Mouse (Mus musculus) MEL (cell line): ENCODE measurements around the gene Tmem151b. TPM values are rescaled to one million over a fixed set of nuclear protein-coding genes. Genes with fewer than 3 reads are reported as not detected.

Experiments used
- DNase-seq: peaks from one replicate; pipeline ENCODE4 v3.0.0; 2011; ENCODE audit warnings: low read depth, low spot score
- H3K27ac ChIP-seq: 2 replicates; pipeline ENCODE4 v1.5.1; 2012; ENCODE audit warnings: low read depth, mild to moderate bottlenecking, control low read depth, low read length, moderate library complexity; ENCODE audit not compliant: control insufficient read depth
- H3K27me3 ChIP-seq, 2 experiments: fragments of 150-350 bp in 1 of 2; sonication (generic) in 1 of 2; 2 replicates each; pipeline ENCODE4 v1.6.1; 2012; ENCODE audit warnings: low read length in 2 of 2, mild to moderate bottlenecking in 2 of 2, improper control_type of control experiment in 1 of 2, moderate library complexity in 1 of 2; ENCODE audit not compliant: insufficient read depth in 2 of 2, control insufficient read depth in 1 of 2
- H3K36me3 ChIP-seq, 2 experiments: 2 replicates each; pipeline ENCODE4 v1.6.1; 2012 to 2014; ENCODE audit warnings: low read length in 2 of 2, improper control_type of control experiment in 1 of 2, inconsistent platforms in 1 of 2, mild to moderate bottlenecking in 1 of 2; ENCODE audit not compliant: insufficient read depth in 2 of 2, control insufficient read depth in 1 of 2
- H3K4me1 ChIP-seq, 2 experiments: fragments of 150-350 bp in 1 of 2; sonication (generic) in 1 of 2; 2 replicates each; pipeline ENCODE4 v1.6.1; 2012; ENCODE audit warnings: low read length in 2 of 2, improper control_type of control experiment in 1 of 2, mild to moderate bottlenecking in 1 of 2; ENCODE audit not compliant: insufficient read depth in 2 of 2, control insufficient read depth in 1 of 2
- H3K4me3 ChIP-seq, 2 experiments: fragments of 150-350 bp in 1 of 2; sonication (generic) in 1 of 2; 2 replicates each; pipeline ENCODE4 v1.5.1; 2012; ENCODE audit warnings: low read depth in 2 of 2, low read length in 2 of 2, mild to moderate bottlenecking in 2 of 2, moderate library complexity in 2 of 2, control low read depth in 1 of 2, improper control_type of control experiment in 1 of 2; ENCODE audit not compliant: control insufficient read depth in 1 of 2, insufficient read depth in 1 of 2
- H3K79me2 ChIP-seq: 2 replicates; pipeline ENCODE4 v1.6.1; 2012; ENCODE audit warnings: mild to moderate bottlenecking, low read length, moderate library complexity; ENCODE audit not compliant: control insufficient read depth, poor library complexity, insufficient read depth
- H3K9ac ChIP-seq: 2 replicates; pipeline ENCODE4 v1.6.1; 2012; ENCODE audit warnings: low read depth, mild to moderate bottlenecking, control low read depth, low read length, moderate library complexity; ENCODE audit not compliant: control insufficient read depth, poor library complexity, severe bottlenecking
- H3K9me3 ChIP-seq: fragments of 150-350 bp; sonication (generic); replicated peaks from 2 replicates; pipeline ENCODE4 v1.6.1; 2012; ENCODE audit warnings: mild to moderate bottlenecking, low read length, improper control_type of control experiment, moderate library complexity; ENCODE audit not compliant: insufficient read depth
- BHLHE40 ChIP-seq: IDR thresholded peaks from 2 replicates; pipeline ENCODE4 v1.6.1; 2012; ENCODE audit warnings: low read depth, mild to moderate bottlenecking, inconsistent platforms, low read length, improper control_type of control experiment, borderline replicate concordance
- CHD1 ChIP-seq: IDR thresholded peaks from 2 replicates; pipeline ENCODE4 v1.6.1; 2012; ENCODE audit warnings: low read depth, mild to moderate bottlenecking, inconsistent platforms, low read length, improper control_type of control experiment
- CTCF ChIP-seq, 3 experiments: IDR thresholded peaks in 2 of 3; conservative IDR thresholded peaks in 1 of 3; 2 replicates each; pipeline ENCODE4 v1.5.1; 2011 to 2012; ENCODE audit warnings: low read length in 3 of 3, low read depth in 2 of 3, mild to moderate bottlenecking in 2 of 3, improper control_type of control experiment in 1 of 3, inconsistent platforms in 1 of 3, mixed read lengths in 1 of 3, moderate library complexity in 1 of 3; ENCODE audit not compliant: control insufficient read depth in 1 of 3, insufficient read depth in 1 of 3, poor library complexity in 1 of 3, severe bottlenecking in 1 of 3
- ELF1 ChIP-seq: IDR thresholded peaks from 2 replicates; pipeline ENCODE4 v1.6.1; 2014; ENCODE audit warnings: low read depth, mild to moderate bottlenecking, inconsistent platforms, low read length, improper control_type of control experiment, moderate library complexity
- EP300 ChIP-seq, 2 experiments: IDR thresholded peaks; 2 replicates each; pipeline ENCODE4 v1.6.1; 2011; ENCODE audit warnings: improper control_type of control experiment in 2 of 2, low read length in 2 of 2, low read depth in 1 of 2, mild to moderate bottlenecking in 1 of 2
- ETS1 ChIP-seq: IDR thresholded peaks from 2 replicates; pipeline ENCODE4 v1.6.1; 2012; ENCODE audit warnings: low read depth, mild to moderate bottlenecking, inconsistent platforms, low read length, improper control_type of control experiment, moderate library complexity
- GATA1 ChIP-seq: IDR thresholded peaks from 2 replicates; pipeline ENCODE4 v1.6.1; 2011; ENCODE audit warnings: low read depth, low read length, improper control_type of control experiment
- HCFC1 ChIP-seq: IDR thresholded peaks from 2 replicates; pipeline ENCODE4 v1.6.1; 2012; ENCODE audit warnings: low read depth, mild to moderate bottlenecking, inconsistent platforms, low read length, improper control_type of control experiment, moderate library complexity
- JUND ChIP-seq: IDR thresholded peaks from 2 replicates; pipeline ENCODE4 v1.6.1; 2011; ENCODE audit warnings: low read depth, mild to moderate bottlenecking, improper control_type of control experiment, low read length
- MEF2A ChIP-seq: IDR thresholded peaks from 2 replicates; pipeline ENCODE4 v1.6.1; 2014; ENCODE audit warnings: low read depth, mild to moderate bottlenecking, inconsistent platforms, low read length, improper control_type of control experiment; ENCODE audit not compliant: poor library complexity, insufficient replicate concordance, severe bottlenecking; ENCODE audit errors: extremely low read depth
- MXI1 ChIP-seq: IDR thresholded peaks from 2 replicates; pipeline ENCODE4 v1.6.1; 2011; ENCODE audit warnings: mild to moderate bottlenecking, low read depth, low read length, improper control_type of control experiment
- MYB ChIP-seq: IDR thresholded peaks from 2 replicates; pipeline ENCODE4 v1.6.1; 2011; ENCODE audit warnings: mild to moderate bottlenecking, low read depth, low read length, improper control_type of control experiment
- NELFE ChIP-seq: IDR thresholded peaks from 2 replicates; pipeline ENCODE4 v1.6.1; 2011; ENCODE audit warnings: low read depth, low read length, improper control_type of control experiment
- NRF1 ChIP-seq: IDR thresholded peaks from 2 replicates; pipeline ENCODE4 v1.6.1; 2014; ENCODE audit warnings: low read depth, mild to moderate bottlenecking, inconsistent platforms, low read length, improper control_type of control experiment, moderate library complexity; ENCODE audit not compliant: poor library complexity, insufficient read depth, severe bottlenecking
- POLR2AphosphoS2 ChIP-seq: IDR thresholded peaks from 2 replicates; pipeline ENCODE4 v1.6.1; 2011; ENCODE audit warnings: low read length, improper control_type of control experiment
- RAD21 ChIP-seq: IDR thresholded peaks from 2 replicates; pipeline ENCODE4 v1.6.1; 2011; ENCODE audit warnings: mild to moderate bottlenecking, low read depth, low read length, improper control_type of control experiment
- RCOR1 ChIP-seq: IDR thresholded peaks from 2 replicates; pipeline ENCODE4 v1.6.1; 2012; ENCODE audit warnings: low read depth, mild to moderate bottlenecking, inconsistent platforms, low read length, improper control_type of control experiment
- SIN3A ChIP-seq: IDR thresholded peaks from 2 replicates; pipeline ENCODE4 v1.6.1; 2012; ENCODE audit warnings: low read length, improper control_type of control experiment, inconsistent platforms
- SMC3 ChIP-seq: IDR thresholded peaks from 2 replicates; pipeline ENCODE4 v1.6.1; 2011; ENCODE audit warnings: low read depth, low read length, improper control_type of control experiment
- TAL1 ChIP-seq: IDR thresholded peaks from 2 replicates; pipeline ENCODE4 v1.6.1; 2012; ENCODE audit warnings: mild to moderate bottlenecking, inconsistent platforms, low read length, moderate library complexity, mixed read lengths
- TBP ChIP-seq: IDR thresholded peaks from 2 replicates; pipeline ENCODE4 v1.8.0; 2011; ENCODE audit warnings: low read depth, low read length, improper control_type of control experiment
- TCF12 ChIP-seq: IDR thresholded peaks from 2 replicates; pipeline ENCODE4 v1.6.1; 2014; ENCODE audit warnings: low read depth, mild to moderate bottlenecking, inconsistent platforms, low read length, improper control_type of control experiment, moderate library complexity
- USF1 ChIP-seq: IDR thresholded peaks from 2 replicates; pipeline ENCODE4 v1.6.1; 2014; ENCODE audit warnings: low read depth, mild to moderate bottlenecking, inconsistent platforms, low read length, improper control_type of control experiment, moderate library complexity
- ZC3H11A ChIP-seq: IDR thresholded peaks from 2 replicates; pipeline ENCODE4 v1.6.1; 2012; ENCODE audit warnings: low read depth, mild to moderate bottlenecking, inconsistent platforms, low read length, improper control_type of control experiment
- ZMIZ1 ChIP-seq: IDR thresholded peaks from 2 replicates; pipeline ENCODE4 v1.6.1; 2012; ENCODE audit warnings: low read depth, mild to moderate bottlenecking, inconsistent platforms, low read length, improper control_type of control experiment, moderate library complexity
- polyA plus RNA-seq, 2 experiments: library from polyadenylated mRNA; stranded (reverse) in 1 of 2; unstranded in 1 of 2; fragments of >175 nt in 1 of 2; fragments of >200 nt in 1 of 2; gene quantifications; 2 replicates each; pipeline versions ENCODE4 v1.2.1 to v1.2.4; 2012; ENCODE audit warnings: low replicate concordance in 2 of 2, low read depth in 1 of 2; ENCODE audit not compliant: insufficient read length in 2 of 2, insufficient read depth in 1 of 2, missing spikeins in 1 of 2
- total RNA-seq: library from RNA; depleted of rRNA; stranded (reverse); fragments of 300-350 nt; gene quantifications from 2 replicates; pipeline ENCODE4 v1.2.3, GENCODE M21; 2012

The Tmem151b gene
- total and polyA plus RNA-seq, 3 experiments: 0.15 to 1.1 TPM; not detected in 1

GRCm38 (mm10) chr17:45582715-45583355, 33.4 kb upstream of the Tmem151b start:
- Histone ChIP-seq H3K36me3 (peaks cover 0 to 27% of the 10 kb centered on the region in 2 experiments; a peak in 3 of 4 replicates), H3K27me3 (no peaks in the 10 kb centered on the region), H3K4me1 (peaks cover 19 to 38% of the 10 kb centered on the region in 2 experiments), H3K9me3 (no peaks in the 10 kb centered on the region), H3K79me2 (no peaks in the 10 kb centered on the region), H3K9ac (no peak overlapping the region), H3K27ac (peak overlapping the region; percentile 59), H3K4me3 (no peak overlapping the region)
- TF ChIP-seq HCFC1 (0 out of 2 replicates have a peak, but pooled peaks have one; percentile 14), ELF1 (no peak), CTCF (IDR thresholded peaks at IDR 0.05 in 2 of 3, conservative IDR thresholded peaks at IDR 0.05 in 1 of 3; ENCODE audit: control insufficient read depth in 1 of 3, insufficient read depth in 1 of 3, low read depth in 2 of 3, low read length in 3 of 3, poor library complexity in 1 of 3, severe bottlenecking in 1 of 3) (peak; percentile 60 to 82 (median 61)), RAD21 (peak; percentile 17), EP300 (IDR thresholded peaks at IDR 0.05; ENCODE audit: low read depth in 1 of 2, low read length in 2 of 2) (no peak), TBP (0 out of 2 replicates have a peak, but pooled peaks have one; percentile 15), POLR2AphosphoS2 (no peak), ZMIZ1 (no peak), MXI1 (no peak), NELFE (no peak), SMC3 (peak; percentile 64), MEF2A (no peak)
- peak; percentile 64 for DNase-seq

- peaks cover 20 to 39% of the 10 kb centered on the region in 2 experiments for H3K4me1 ChIP-seq
Measured at GRCm38 (mm10) chr17:45582188-45582587, 32.7 kb upstream of the Tmem151b start.

More at GRCm38 (mm10) chr17:45582188-45582587, 32.7 kb upstream of the Tmem151b start:
- no peak for TF ChIP-seq NRF1
- peak; percentile 60; the same call in 1 of the 2 replicates for TF ChIP-seq MXI1
- no peak for TF ChIP-seq HCFC1
- TF ChIP-seq GATA1: peak; percentile 80
- peak; percentile 76 for TF ChIP-seq TCF12
- TF ChIP-seq JUND: no peak
- TF ChIP-seq USF1: peak; percentile 84
- no peak for TF ChIP-seq SMC3
- peak; percentile 73; the same call in 1 of the 2 replicates for TF ChIP-seq BHLHE40
- TF ChIP-seq EP300 (IDR thresholded peaks at IDR 0.05; ENCODE audit: low read depth in 1 of 2, low read length in 2 of 2): peak; percentile 67 to 74
- TF ChIP-seq CHD1: no peak
- TF ChIP-seq ETS1: peak; percentile 73
- TF ChIP-seq RCOR1: peak; percentile 64
- TF ChIP-seq TAL1: peak; percentile 33; the same call in 1 of the 2 replicates
- TF ChIP-seq ZC3H11A: no peak
- no peak for TF ChIP-seq MYB
- TF ChIP-seq SIN3A: peak; percentile 38; the same call in 1 of the 2 replicates
- H3K36me3 ChIP-seq: peaks cover 0 to 27% of the 10 kb centered on the region in 2 experiments; a peak in 3 of 4 replicates
- no peaks in the 10 kb centered on the region for H3K9me3 ChIP-seq
- no peaks in the 10 kb centered on the region for H3K79me2 ChIP-seq
- H3K4me3 ChIP-seq: no peak overlapping the region
- peak; percentile 82 for DNase-seq
- peak overlapping the region; percentile 80 for H3K27ac ChIP-seq
- H3K27me3 ChIP-seq: no peaks in the 10 kb centered on the region
- H3K9ac ChIP-seq: no peak overlapping the region
